In genomic region chr1:89867847-89868246, GRCm38 (mm10) we compare ENCODE assay signal across 25 mouse cellular contexts.
DNase-seq lines count a peak whose midpoint lies in the region; ATAC-seq and TF ChIP-seq lines count a peak whose summit lies in the region.
"Had no signal": no experiment of that assay in that cellular context is flagged by ENCODE, and none has a peak within 500 bp of the region (broad histone marks: within the 10 kb centered on the region; RNA-seq: fewer than 3 reads in every experiment).

No protein-coding gene starts in this region.

- no peak overlapping the region for H3K4me2 ChIP-seq in kidney, embryonic 14.5 days (replicated peaks; ENCODE audit: low read depth, low read length)
- no peak overlapping the region for H3K4me2 ChIP-seq in kidney, postnatal 0 days (ENCODE audit: low read length)
- H3K4me2 ChIP-seq in midbrain, embryonic 14.5 days (ENCODE audit: low read length), result no peak overlapping the region
- H3K4me2 ChIP-seq: embryonic facial prominence, embryonic 13.5 days; embryonic facial prominence, embryonic 15.5 days; forebrain, embryonic 12.5 days had no signal

- H3K9me3 ChIP-seq in kidney, embryonic 14.5 days (ENCODE audit: control insufficient read depth, low read length), result no peaks in the 10 kb centered on the region
- no peaks in the 10 kb centered on the region for H3K9me3 ChIP-seq in kidney, postnatal 0 days (replicated peaks; ENCODE audit: low read length)
- H3K9me3 ChIP-seq in E14TG2a.4 (ENCODE audit: low read length) (no peaks in the 10 kb centered on the region), ES-E14 (ENCODE audit: control insufficient read depth, insufficient read depth, low read depth, low read length) (no peaks in the 10 kb centered on the region)
- no peaks in the 10 kb centered on the region for H3K9me3 ChIP-seq in midbrain, embryonic 14.5 days (ENCODE audit: control insufficient read depth, low read length)
- H3K9me3 ChIP-seq: embryonic facial prominence, embryonic 13.5 days; embryonic facial prominence, embryonic 15.5 days; forebrain, embryonic 10.5 days; forebrain, embryonic 12.5 days had no signal

- no peaks in the 10 kb centered on the region for H3K36me3 ChIP-seq in kidney, embryonic 14.5 days (ENCODE audit: control insufficient read depth, insufficient read depth, low read length)
- no peaks in the 10 kb centered on the region for H3K36me3 ChIP-seq in kidney, postnatal 0 days (ENCODE audit: insufficient read depth, low read length)
- H3K36me3 ChIP-seq in E14TG2a.4 (ENCODE audit: insufficient read depth, low read length) (no peaks in the 10 kb centered on the region; the same call in 1 of the 2 replicates), ES-E14 (ENCODE audit: control insufficient read depth, insufficient read depth, low read length, poor library complexity, severe bottlenecking) (no peaks in the 10 kb centered on the region)
- no peaks in the 10 kb centered on the region for H3K36me3 ChIP-seq in midbrain, embryonic 14.5 days (ENCODE audit: control insufficient read depth, insufficient read depth, low read length)
- H3K36me3 ChIP-seq: embryonic facial prominence, embryonic 13.5 days; embryonic facial prominence, embryonic 15.5 days; forebrain, embryonic 10.5 days; forebrain, embryonic 12.5 days had no signal

- H3K4me3 ChIP-seq in kidney, embryonic 14.5 days (ENCODE audit: low read length), result no peak overlapping the region
- H3K4me3 ChIP-seq in kidney, postnatal 0 days (replicated peaks; ENCODE audit: low read depth, low read length), result no peak overlapping the region
- H3K4me3 ChIP-seq in E14TG2a.4 (replicated peaks; ENCODE audit: low read length) (peak overlapping the region; percentile 66), ES-E14 (ENCODE audit: insufficient read depth in 1 of 2, low read depth in 1 of 2, low read length in 2 of 2, poor library complexity in 1 of 2, severe bottlenecking in 1 of 2) (no peak overlapping the region)
- H3K4me3 ChIP-seq in midbrain, embryonic 14.5 days (replicated peaks; ENCODE audit: low read depth, low read length), result no peak overlapping the region
- H3K4me3 ChIP-seq: embryonic facial prominence, embryonic 13.5 days; embryonic facial prominence, embryonic 15.5 days; erythroblast, embryonic 14.5 days; forebrain, embryonic 10.5 days; forebrain, embryonic 12.5 days had no signal

- no peaks in the 10 kb centered on the region; the same call in 1 of the 2 replicates for H3K27me3 ChIP-seq in kidney, embryonic 14.5 days (ENCODE audit: control insufficient read depth, insufficient read depth, low read length)
- H3K27me3 ChIP-seq in kidney, postnatal 0 days (ENCODE audit: insufficient read depth, low read length), result no peaks in the 10 kb centered on the region
- no peaks in the 10 kb centered on the region for H3K27me3 ChIP-seq in E14TG2a.4 (ENCODE audit: insufficient read depth, low read length)
- H3K27me3 ChIP-seq in midbrain, embryonic 14.5 days (ENCODE audit: control insufficient read depth, insufficient read depth, low read length), result no peaks in the 10 kb centered on the region
- H3K27me3 ChIP-seq: embryonic facial prominence, embryonic 15.5 days had no signal

- no peak overlapping the region for H3K9ac ChIP-seq in kidney, embryonic 14.5 days (ENCODE audit: low read depth, low read length)
- no peak overlapping the region for H3K9ac ChIP-seq in kidney, postnatal 0 days (ENCODE audit: low read depth, low read length)
- peak overlapping the region; percentile 25; the same call in 1 of the 2 replicates for H3K9ac ChIP-seq in ES-E14 (ENCODE audit: insufficient read depth, low read depth, low read length, poor library complexity, severe bottlenecking)
- H3K9ac ChIP-seq in midbrain, embryonic 14.5 days (replicated peaks; ENCODE audit: low read length), result no peak overlapping the region
- H3K9ac ChIP-seq: embryonic facial prominence, embryonic 13.5 days; embryonic facial prominence, embryonic 15.5 days; forebrain, embryonic 12.5 days had no signal

- in situ Hi-C loops in ES-E14 (cut with MboI; ENCODE audit: low sequenced_read_pairs in 2 of 2, unreplicated experiment in 2 of 2), result no loop called here

- ATAC-seq in kidney, embryonic 14.5 days (ENCODE audit: low FRiP score, low TSS enrichment), result peak; percentile 70; the same call in 1 of the 2 replicates
- ATAC-seq in kidney, postnatal 0 days (replicated peaks; ENCODE audit: low FRiP score, low read depth), result no peak
- ATAC-seq in midbrain, embryonic 14.5 days (ENCODE audit: low FRiP score, low TSS enrichment), result no peak
- ATAC-seq: forebrain, embryonic 14.5 days; forebrain, embryonic 16.5 days had no signal

- 21% methylated on average over 4 of the region's 4 CpGs for WGBS in kidney, embryonic 14.5 days
- WGBS in kidney, postnatal 0 days, result 30% methylated on average over 4 of the region's 4 CpGs
- 34% methylated on average over 4 of the region's 4 CpGs for WGBS in midbrain, embryonic 14.5 days

- TF ChIP-seq CTCF in kidney, postnatal 0 days (IDR thresholded peaks at IDR 0.05; ENCODE audit: low read depth), result no peak
- no peak for TF ChIP-seq CTCF in E14TG2a.4 (conservative IDR thresholded peaks at IDR 0.05; ENCODE audit: low read length)

- H3K27ac ChIP-seq in kidney, embryonic 14.5 days (ENCODE audit: low read depth, low read length), result no peak overlapping the region
- no peak overlapping the region for H3K27ac ChIP-seq in kidney, postnatal 0 days
- no peak overlapping the region for H3K27ac ChIP-seq in ES-E14 (ENCODE audit: insufficient read depth, low read depth, low read length, poor library complexity, severe bottlenecking)
- no peak overlapping the region for H3K27ac ChIP-seq in midbrain, embryonic 14.5 days (replicated peaks; ENCODE audit: low read depth, low read length)
- H3K27ac ChIP-seq: embryonic facial prominence, embryonic 13.5 days; embryonic facial prominence, embryonic 15.5 days; forebrain, embryonic 10.5 days; forebrain, embryonic 12.5 days had no signal

- no peak for DNase-seq in kidney, adult 11 months
- DNase-seq in kidney, postnatal 0 days (ENCODE audit: low spot score), result peak; percentile 32
- DNase-seq in kidney, adult 8-10 months, result no peak
- no peak for DNase-seq in ES-E14 (ENCODE audit: low read depth, low spot score)
- no peak for DNase-seq in lung, postnatal 14 days
- no peak for DNase-seq in midbrain, embryonic 14.5 days
- DNase-seq: adrenal gland, adult 2 months; adrenal gland, postnatal 10 days; adrenal gland, postnatal 25 days; cerebellum, adult 11 months; cerebellum, adult 18-20 months; cerebellum, adult 8-10 months; cerebellum, adult 9-11 months; cerebellum, postnatal 14 days; cerebellum, postnatal 36 days; embryo, embryonic 11 days had no signal

- peaks cover 10% of the 10 kb centered on the region for H3K4me1 ChIP-seq in kidney, embryonic 14.5 days (ENCODE audit: control insufficient read depth, insufficient read depth, low read length)
- H3K4me1 ChIP-seq in kidney, postnatal 0 days (replicated peaks; ENCODE audit: insufficient read depth, low read length), result no peaks in the 10 kb centered on the region
- H3K4me1 ChIP-seq in E14TG2a.4 (replicated peaks; ENCODE audit: low read depth, low read length) (peaks cover 95% of the 10 kb centered on the region), ES-E14 (ENCODE audit: control insufficient read depth in 2 of 2, insufficient read depth in 2 of 2, low read length in 2 of 2, poor library complexity in 1 of 2) (peaks cover 10 to 29% of the 10 kb centered on the region in 2 experiments)
- H3K4me1 ChIP-seq in midbrain, embryonic 14.5 days (ENCODE audit: control insufficient read depth, insufficient read depth, low read length), result peaks cover 17% of the 10 kb centered on the region
- H3K4me1 ChIP-seq: embryonic facial prominence, embryonic 15.5 days had no signal

TF ChIP-seq in ES-E14, 5 proteins besides CTCF, POLR2A, EP300 and RAD21:
- TF ChIP-seq ZNF384 (IDR thresholded peaks at IDR 0.05; ENCODE audit: low read depth, low read length) (no peak), HCFC1 (IDR thresholded peaks at IDR 0.05; ENCODE audit: borderline replicate concordance, insufficient read depth, low read length) (no peak), ZC3H11A (IDR thresholded peaks at IDR 0.05; ENCODE audit: borderline replicate concordance, low read depth, low read length) (no peak)
